Mouse (Mus musculus) megakaryocyte progenitor cell, adult 5-6 weeks (primary cell): ENCODE measurements around the gene Cfap97. TPM values are rescaled to one million over a fixed set of nuclear protein-coding genes. Genes with fewer than 3 reads are reported as not detected.
"Not testable (repeated sequence)": the region's sequence is repeated elsewhere in the genome, so short reads cannot be mapped to it uniquely, and the experiment has no call there.

Source experiments
- ATAC-seq: replicated peaks from 2 replicates; pipeline ENCODE4 v1.8.0; 2016; ENCODE audit warnings: mild to moderate bottlenecking, moderate TSS enrichment, inconsistent platforms; ENCODE audit not compliant: poor library complexity
- total RNA-seq, 2 experiments: library from RNA; stranded (forward) in 1 of 2; stranded (reverse) in 1 of 2; fragments of 157-497, 149-512 nt in 1 of 2; fragments of 200-1000 nt in 1 of 2; gene quantifications; 2 replicates each; pipeline versions ENCODE4 v1.2.3 to v1.2.4; 2015 to 2017

Gene Cfap97
- total RNA-seq (2015) (31.3 and 31.7 TPM in 2 replicates), total RNA-seq (2017) (23.7 and 27.8 TPM in 2 replicates)

DNA sequence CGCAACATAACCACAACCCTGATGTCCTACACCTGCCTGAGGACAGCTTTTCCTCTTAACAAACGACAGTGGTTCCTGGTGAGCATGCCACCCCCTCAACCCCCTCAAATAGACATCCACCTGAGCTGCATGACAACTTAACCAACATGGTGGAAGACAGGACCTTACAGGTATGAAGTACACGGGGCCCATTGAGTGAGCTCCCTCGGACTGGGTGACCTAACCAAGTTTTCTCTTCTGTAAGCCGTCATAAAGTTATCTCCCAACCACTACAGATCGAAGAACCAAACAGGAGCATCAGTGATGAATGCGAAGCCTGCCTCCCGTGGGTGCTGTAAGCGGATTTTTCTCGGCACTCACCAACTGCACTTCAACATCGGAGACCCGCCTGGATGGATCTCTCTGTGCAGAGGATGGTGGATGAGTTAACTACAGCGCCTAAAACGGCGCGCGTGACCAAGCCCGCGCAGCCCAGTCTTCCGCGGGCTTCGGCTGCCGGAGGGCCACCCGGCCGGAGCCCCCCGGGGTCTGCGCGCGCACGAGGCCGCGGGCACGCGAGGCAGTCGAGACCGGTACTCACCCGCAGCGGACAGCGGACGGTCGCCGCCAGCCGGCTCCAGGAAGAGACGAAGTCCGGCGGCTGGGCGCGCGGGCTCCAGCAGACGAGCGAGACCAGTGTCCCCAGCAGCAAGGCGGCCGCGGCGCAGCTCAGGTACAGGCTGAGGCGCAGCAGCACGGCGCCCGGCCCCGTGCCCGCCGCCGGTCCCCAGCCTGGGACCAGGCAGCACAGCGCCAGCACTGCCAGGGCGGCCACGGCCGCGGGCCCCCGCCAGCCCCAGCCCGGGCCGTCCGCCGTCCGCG, at the start of gene Cfap97:
Gene Cfap97, plus strand, starts transcription at position 570 of the 861 bp plus-strand sequence.
- peak; percentile 12 for ATAC-seq

DNA sequence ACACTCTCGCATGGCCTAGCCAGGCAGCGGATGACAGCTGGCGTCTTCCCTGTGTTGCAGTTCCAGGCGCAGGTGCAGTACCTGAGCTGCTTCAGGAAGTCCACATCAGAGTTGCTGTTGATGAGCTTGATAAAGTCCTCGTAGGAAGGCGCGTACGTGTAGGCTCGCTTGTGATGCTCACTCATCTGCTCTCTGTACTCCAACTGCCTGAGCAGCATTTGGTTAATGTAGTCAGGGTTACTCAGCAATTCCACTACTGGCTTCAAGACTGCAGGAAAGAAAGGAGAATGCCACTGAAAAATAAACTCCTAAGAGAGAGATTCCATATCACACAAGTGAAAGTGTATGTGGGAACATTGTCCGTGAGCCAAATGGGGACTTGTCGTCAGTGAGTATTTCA, 48.1 kb upstream of the Cfap97 start:
- ATAC-seq = no peak

- no peak for ATAC-seq
Observed at GRCm38 (mm10) chr8:46107690-46108089, 43.9 kb upstream of the Cfap97 start.

- ATAC-seq = not testable (repeated sequence)
Observed at GRCm38 (mm10) chr8:46113421-46114170, 38.0 kb upstream of the Cfap97 start.

DNA sequence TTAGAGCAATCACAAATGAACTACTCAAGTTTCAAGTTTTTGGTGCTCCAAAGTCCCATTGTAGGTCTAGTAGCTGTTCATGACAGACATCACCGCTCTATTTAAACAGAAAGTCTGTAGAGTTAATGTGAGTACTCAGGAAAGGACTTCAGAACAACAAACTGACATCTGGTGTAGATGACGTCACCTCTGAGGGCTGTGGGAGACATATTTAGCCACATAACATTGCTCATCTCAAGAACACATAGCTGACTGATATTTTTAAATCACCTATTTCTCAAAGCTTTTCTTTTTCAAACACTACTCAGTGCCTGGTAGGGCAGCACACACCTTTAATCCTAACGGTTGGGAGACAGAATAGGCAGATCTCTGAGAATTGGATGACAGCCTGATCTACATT, 34.4 kb upstream of the Cfap97 start:
- ATAC-seq = no peak

GRCm38 (mm10) chr8:46119176-46119575, 32.4 kb upstream of the Cfap97 start:
- no peak for ATAC-seq

DNA sequence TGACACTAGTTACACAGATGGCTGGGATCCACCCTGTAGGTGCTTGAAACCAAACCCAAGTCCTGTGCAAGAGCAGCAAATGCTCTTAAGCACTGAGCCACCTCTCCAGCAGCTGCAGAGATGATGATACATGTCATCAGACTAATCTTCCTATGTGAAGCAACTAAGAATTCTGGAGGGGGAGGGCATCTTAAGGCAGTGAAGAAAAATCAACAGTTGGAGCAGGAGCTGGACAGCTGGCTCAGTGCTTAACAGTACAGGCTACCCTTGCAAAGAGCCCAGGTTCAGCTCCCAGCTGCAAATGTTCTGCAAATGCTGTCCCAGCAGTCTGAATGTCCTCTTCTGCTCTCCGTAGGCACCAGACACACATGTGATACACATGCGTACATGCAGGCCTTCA, 29.1 kb upstream of the Cfap97 start:
- no peak for ATAC-seq

- no peak for ATAC-seq
Observed at GRCm38 (mm10) chr8:46130426-46130825, 21.1 kb upstream of the Cfap97 start.

DNA sequence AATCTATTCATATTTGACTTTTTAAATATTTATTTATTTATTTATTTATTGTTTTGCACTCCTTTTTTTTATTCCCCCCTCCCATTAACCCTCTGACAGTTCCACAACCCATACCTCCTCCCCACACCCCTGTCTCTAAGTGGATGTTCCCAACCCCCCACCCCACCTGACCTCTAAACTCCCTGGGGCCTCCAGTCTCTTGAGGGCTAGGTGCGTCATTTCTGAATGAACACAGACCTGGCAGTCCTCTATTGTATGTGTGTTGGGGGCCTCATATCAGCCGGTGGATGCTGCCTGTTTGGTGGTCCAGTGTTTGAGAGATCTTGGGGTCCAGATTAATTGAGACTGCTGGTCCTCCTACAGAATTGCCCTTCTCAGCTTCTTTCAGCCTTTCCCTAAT, 16.0 kb upstream of the Cfap97 start:
- ATAC-seq = not testable (repeated sequence)

- no peak for ATAC-seq
Observed at GRCm38 (mm10) chr8:46137336-46137735, 14.2 kb upstream of the Cfap97 start.

GRCm38 (mm10) chr8:46137843-46138596, 13.6 kb upstream of the Cfap97 start:
- peak; percentile 93 for ATAC-seq

- ATAC-seq = no peak
Observed at GRCm38 (mm10) chr8:46140376-46141120, 11.0 kb upstream of the Cfap97 start.

- ATAC-seq = no peak
Observed at GRCm38 (mm10) chr8:46141688-46142087, 9.9 kb upstream of the Cfap97 start.

GRCm38 (mm10) chr8:46142498-46143081, 9.0 kb upstream of the Cfap97 start:
- ATAC-seq = no peak

DNA sequence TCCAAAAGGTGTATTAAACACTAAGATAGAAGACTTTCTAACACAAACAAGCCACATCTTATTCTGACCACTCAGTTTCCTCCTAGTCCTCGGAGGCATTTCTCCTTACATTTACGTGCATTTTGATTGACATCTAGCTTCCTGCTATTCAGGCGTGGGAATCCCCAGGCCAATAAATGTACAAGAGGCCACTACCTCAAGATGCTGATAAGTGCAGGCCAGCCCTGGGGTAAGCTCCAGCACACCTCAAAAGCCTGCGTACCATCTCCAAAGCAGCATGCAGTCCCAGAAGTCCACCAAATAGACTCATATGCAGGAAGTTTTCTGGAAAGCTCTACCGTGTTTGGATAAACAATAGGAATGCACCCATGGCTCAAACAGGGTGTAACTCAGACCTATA, 8.1 kb upstream of the Cfap97 start:
- peak; percentile 30; the same call in 1 of the 2 replicates for ATAC-seq

DNA sequence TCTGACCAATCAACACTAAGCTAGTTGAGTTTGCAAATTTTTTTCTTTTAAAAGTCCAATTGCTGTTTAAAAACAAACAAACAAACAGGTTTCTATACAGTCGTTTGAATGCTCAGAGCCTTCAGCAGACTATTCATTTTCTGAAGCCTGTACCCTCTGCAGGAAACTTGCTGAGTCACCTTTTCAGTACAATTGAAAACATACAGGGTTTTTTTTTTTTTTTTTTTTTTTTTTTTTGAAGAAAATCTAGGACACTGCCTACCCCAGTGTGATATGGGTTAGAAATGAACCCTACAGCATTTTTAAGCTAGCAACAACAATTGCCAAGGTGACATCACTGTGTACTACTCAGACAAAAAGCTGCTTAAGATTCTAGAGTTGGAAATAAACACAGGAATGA, 7.6 kb upstream of the Cfap97 start:
- ATAC-seq = 0 out of 2 replicates have a peak, but pooled peaks have one; percentile 45

DNA sequence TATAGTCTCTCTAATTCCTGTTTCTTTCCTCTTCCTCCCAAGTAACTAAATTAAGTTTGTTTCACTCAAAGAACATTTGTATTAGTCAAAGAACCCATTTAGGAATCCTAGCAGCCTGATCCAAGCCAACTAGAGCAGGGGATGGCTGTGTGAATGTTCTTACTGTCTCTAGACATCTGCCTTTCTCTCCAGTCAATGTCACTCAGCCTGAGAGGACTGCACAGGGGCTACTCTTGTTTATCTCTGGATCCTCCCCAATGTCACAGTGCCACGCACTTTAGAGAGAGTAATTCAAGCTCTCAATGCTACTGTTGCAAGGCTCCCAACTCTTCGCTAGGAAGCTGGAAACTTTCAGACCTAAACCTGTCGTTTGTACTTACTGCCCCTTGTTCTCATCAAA, 5.4 kb upstream of the Cfap97 start:
- no peak for ATAC-seq

- no peak for ATAC-seq
Observed at GRCm38 (mm10) chr8:46149306-46149705, 2.3 kb upstream of the Cfap97 start.

- no peak for ATAC-seq
Observed at GRCm38 (mm10) chr8:46149782-46150181, 1.8 kb upstream of the Cfap97 start.
